Mouse (Mus musculus) layer of hippocampus, postnatal 25 days (tissue): Measurements from ENCODE around the gene Cidec. TPM values are rescaled to one million over a fixed set of nuclear protein-coding genes. Genes with fewer than 3 reads are reported as not detected.

Experiments used
- DNase-seq, 2 experiments: peaks; one replicate each; pipeline ENCODE4 v3.0.0; 2022; ENCODE audit warnings: mixed read lengths in 2 of 2, low spot score in 1 of 2; ENCODE audit errors: extremely low spot score in 1 of 2
- total RNA-seq, 2 experiments: library from RNA; stranded (reverse); gene quantifications; 2 replicates each; pipeline ENCODE4 v1.2.3; 2021

The Cidec gene
- total RNA-seq, 2 experiments from 2014 or later, result not detected

- DNase-seq, result no peak
These were observed 25.6 kb downstream of the Cidec start for GRCm38 (mm10) chr6:113410001-113410400.

GRCm38 (mm10) chr6:113406683-113407082 is 28.9 kb downstream of the Cidec start:
- DNase-seq, result no peak

GRCm38 (mm10) chr6:113405483-113405882 is 30.1 kb downstream of the Cidec start:
- no peak for DNase-seq

- DNase-seq, result no peak
These were observed 30.7 kb downstream of the Cidec start for GRCm38 (mm10) chr6:113404649-113405448.

GRCm38 (mm10) chr6:113402094-113402493 is 33.5 kb downstream of the Cidec start:
- peak; percentile 41 to 42 for DNase-seq

GRCm38 (mm10) chr6:113396270-113397030 is 39.1 kb downstream of the Cidec start:
- DNase-seq, result no peak

GRCm38 (mm10) chr6:113395501-113395900 is 40.1 kb downstream of the Cidec start:
- DNase-seq, result no peak

- DNase-seq, result no peak
These were observed 40.7 kb downstream of the Cidec start for GRCm38 (mm10) chr6:113394811-113395210.

GRCm38 (mm10) chr6:113393951-113394350 is 41.6 kb downstream of the Cidec start:
- no peak for DNase-seq

- peak; percentile 47 to 62 for DNase-seq
These were observed 43.0 kb downstream of the Cidec start for GRCm38 (mm10) chr6:113392387-113393071.

GRCm38 (mm10) chr6:113392015-113392386 is 43.6 kb downstream of the Cidec start:
- no peak for DNase-seq

- DNase-seq, result no peak
These were observed 44.8 kb downstream of the Cidec start for GRCm38 (mm10) chr6:113390715-113391114.

GRCm38 (mm10) chr6:113388960-113389359 is 46.6 kb downstream of the Cidec start, which contains the start of gene Ttll3:
TSS of gene Ttll3 (plus strand) at chr6:113389260.
- no peak for DNase-seq

- no peak for DNase-seq
These were observed 49.5 kb downstream of the Cidec start for GRCm38 (mm10) chr6:113386025-113386424.

- DNase-seq, result no peak
These were observed 50.3 kb downstream of the Cidec start for GRCm38 (mm10) chr6:113385160-113385714.

- DNase-seq, result no peak
These were observed 51.1 kb downstream of the Cidec start for GRCm38 (mm10) chr6:113384351-113384927.

- no peak for DNase-seq
These were observed 55.1 kb downstream of the Cidec start for GRCm38 (mm10) chr6:113380480-113380879.

- DNase-seq, result no peak
These were observed 56.3 kb downstream of the Cidec start for GRCm38 (mm10) chr6:113379246-113379645.

GRCm38 (mm10) chr6:113377496-113378385 is 57.8 kb downstream of the Cidec start, which contains the start of the genes Tada3 and Arpc4:
TSS of gene Tada3 (minus strand) at chr6:113377883.
TSS of gene Arpc4 (plus strand) at chr6:113378115.
- peak; percentile 88 to 93 for DNase-seq
